Mouse (Mus musculus) bone marrow, adult 2 months (tissue): ENCODE measurements around the gene Shc2. TPM values are rescaled to one million over a fixed set of nuclear protein-coding genes. Genes with fewer than 3 reads are reported as not detected.

Source experiments
- H3K27ac ChIP-seq: fragments of 200-500 bp; 2 replicates; pipeline ENCODE4 v1.5.1; 2012; ENCODE audit warnings: low read depth, mild to moderate bottlenecking, control low read depth, inconsistent platforms, low read length; ENCODE audit not compliant: control insufficient read depth, poor library complexity, insufficient read depth
- H3K4me1 ChIP-seq: fragments of 200-500 bp; 2 replicates; pipeline ENCODE4 v1.6.1; 2011; ENCODE audit warnings: low read length; ENCODE audit not compliant: control insufficient read depth, insufficient read depth
- H3K4me3 ChIP-seq: fragments of 200-500 bp; replicated peaks from 2 replicates; pipeline ENCODE3; 2011; ENCODE audit warnings: mild to moderate bottlenecking, low read depth, low read length, control low read depth; ENCODE audit not compliant: control insufficient read depth
- CTCF ChIP-seq: fragments of 200-500 bp; IDR thresholded peaks from 2 replicates; pipeline ENCODE4 v1.5.1; 2011; ENCODE audit warnings: low read length, control low read depth; ENCODE audit not compliant: control insufficient read depth, insufficient read depth
- POLR2A ChIP-seq: fragments of 200-500 bp; IDR thresholded peaks from 2 replicates; pipeline ENCODE4 v1.6.1; 2011; ENCODE audit warnings: low read depth, mild to moderate bottlenecking, control low read depth, low read length, borderline replicate concordance; ENCODE audit not compliant: control insufficient read depth
- WGBS: fragments of 180-500 bp; shearing (Covaris S2); methylation state at CpG from one replicate; pipeline ENCODE4 v1.1.7; 2018; 5-methylcytosine and 5-hydroxymethylcytosine counted together
- polyA plus RNA-seq: library from polyadenylated mRNA; stranded (reverse); fragments of >200 nt; gene quantifications from 2 replicates; pipeline ENCODE4 v1.2.4, GENCODE M21; 2011; ENCODE audit warnings: low replicate concordance; ENCODE audit not compliant: missing spikeins, insufficient read depth, insufficient read length

The Shc2 gene
- polyA plus RNA-seq, 1 experiment, result 2.1 TPM

DNA sequence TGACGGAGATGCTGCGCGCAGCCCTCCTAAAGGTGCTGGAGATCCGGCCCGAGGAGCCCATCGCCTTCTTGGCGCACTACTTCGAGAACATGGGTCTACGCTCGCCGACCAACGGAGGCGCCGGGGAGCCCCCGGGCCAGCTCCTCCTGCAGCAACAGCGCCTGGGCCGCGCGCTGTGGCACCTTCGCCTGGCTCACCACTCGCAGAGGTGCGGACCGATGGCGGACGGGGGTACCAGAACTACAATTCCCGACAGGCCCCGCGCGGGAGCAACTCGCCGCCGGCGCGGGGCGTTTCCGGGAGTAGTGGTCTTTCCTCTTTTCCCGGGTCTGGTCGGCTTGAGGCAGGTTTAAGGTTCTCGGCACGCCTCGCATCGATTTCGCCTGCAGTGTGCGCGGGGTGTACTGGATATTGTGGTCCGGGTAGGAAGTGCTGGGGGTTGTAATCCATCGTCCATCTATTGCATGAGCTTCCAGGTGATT is 31.9 kb upstream of the Shc2 start:
- under 1% methylated on average over 47 of the region's 47 CpGs for WGBS
- Histone ChIP-seq H3K4me3 (peak overlapping the region; percentile 96), H3K4me1 (peaks cover 5% of the 10 kb centered on the region), H3K27ac (peak overlapping the region; percentile 84)
- TF ChIP-seq POLR2A (no peak), CTCF (no peak)

- H3K27ac ChIP-seq, result peak within 1 kb of the TSS; percentile 84
- WGBS, result under 1% methylated on average over 45 of the region's 45 CpGs
Measured at GRCm38 (mm10) chr10:79668771-79669575, 31.3 kb upstream of the Shc2 start, which contains the start of gene Tpgs1. Tpgs1 (plus strand) TSS chr10:79669369.

GRCm38 (mm10) chr10:79668076-79668475 is 30.4 kb upstream of the Shc2 start:
- WGBS, result 78% methylated on average over 5 of the region's 5 CpGs
- TF ChIP-seq POLR2A (no peak), CTCF (no peak)

More at GRCm38 (mm10) chr10:79668771-79669575, 31.3 kb upstream of the Shc2 start, which contains the start of gene Tpgs1:
- Histone ChIP-seq H3K4me1 (peaks cover 5% of the 10 kb centered on the region), H3K4me3 (peak within 1 kb of the TSS; percentile 96)
- TF ChIP-seq CTCF, result peak; percentile 52; the same call in 1 of the 2 replicates
- TF ChIP-seq POLR2A, result peak; percentile 74; the same call in 1 of the 2 replicates

DNA sequence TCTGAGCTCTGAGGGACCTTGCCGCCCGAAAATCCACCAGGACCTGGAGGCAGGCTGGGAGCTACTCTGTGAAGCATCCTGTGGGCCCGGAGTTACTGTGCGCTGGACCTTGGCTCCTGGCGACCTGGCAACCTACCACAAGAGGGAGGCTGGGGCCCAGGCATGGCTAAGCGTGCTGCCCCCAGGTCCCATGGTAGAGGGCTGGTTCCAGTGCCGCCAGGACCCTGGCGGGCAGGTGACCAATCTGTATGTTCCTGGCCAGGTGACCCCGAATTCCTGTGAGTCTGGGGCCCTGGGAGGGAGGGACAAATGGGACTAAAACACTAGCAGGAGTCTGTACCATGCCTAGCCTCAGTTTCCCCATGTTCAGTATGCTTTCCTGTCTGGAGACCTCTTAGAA is 28.8 kb upstream of the Shc2 start:
- Histone ChIP-seq H3K27ac (no peak overlapping the region), H3K4me1 (peaks cover 5% of the 10 kb centered on the region), H3K4me3 (no peak overlapping the region)
- TF ChIP-seq POLR2A (no peak), CTCF (no peak)
- 75% methylated on average over 9 of the region's 9 CpGs for WGBS

More at GRCm38 (mm10) chr10:79668076-79668475, 30.4 kb upstream of the Shc2 start:
- H3K4me3 ChIP-seq, result no peak overlapping the region
- peaks cover 5% of the 10 kb centered on the region for H3K4me1 ChIP-seq
- H3K27ac ChIP-seq, result no peak overlapping the region

DNA sequence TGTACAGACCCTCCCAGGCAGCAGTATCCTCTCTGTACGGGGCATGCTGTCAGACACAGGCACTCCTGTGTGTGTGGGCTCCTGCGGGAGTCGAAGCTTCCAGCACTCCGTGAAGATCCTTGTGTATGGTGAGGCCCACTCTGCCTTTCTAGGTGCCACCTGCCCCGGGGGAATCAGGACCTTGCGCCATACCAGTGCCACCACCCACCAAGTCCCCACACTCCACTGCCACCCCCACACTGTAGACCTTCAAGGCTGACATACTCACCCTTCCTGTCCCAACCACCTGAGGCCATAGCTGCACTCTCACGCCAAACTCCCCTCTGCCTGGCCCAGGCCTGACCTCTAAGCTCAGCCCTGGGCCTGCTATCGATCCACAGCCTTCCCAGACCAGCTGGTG is 27.3 kb upstream of the Shc2 start:
- Histone ChIP-seq H3K27ac (no peak overlapping the region), H3K4me3 (no peak overlapping the region), H3K4me1 (peaks cover under 1% of the 10 kb centered on the region)
- TF ChIP-seq CTCF (no peak), POLR2A (no peak)
- WGBS, result 79% methylated on average over 8 of the region's 8 CpGs

- Histone ChIP-seq H3K27ac (no peak within 1 kb of the TSS), H3K4me1 (no peaks in the 10 kb centered on the region), H3K4me3 (no peak within 1 kb of the TSS)
- TF ChIP-seq POLR2A (no peak), CTCF (peak; percentile 90)
- WGBS, result 19% methylated on average over 13 of the region's 13 CpGs
Measured at GRCm38 (mm10) chr10:79664131-79664665, 26.5 kb upstream of the Shc2 start, which contains the start of gene Madcam1. Madcam1 (plus strand) TSS chr10:79664559.

- Histone ChIP-seq H3K4me1 (no peaks in the 10 kb centered on the region), H3K27ac (no peak overlapping the region), H3K4me3 (no peak overlapping the region)
- TF ChIP-seq POLR2A (no peak), CTCF (no peak)
- WGBS, result 52% methylated on average over 3 of the region's 3 CpGs
Measured at GRCm38 (mm10) chr10:79661861-79662260, 24.1 kb upstream of the Shc2 start.

- 80% methylated on average over 2 of the region's 2 CpGs for WGBS
- H3K27ac ChIP-seq, result no peak overlapping the region
- TF ChIP-seq POLR2A, result no peak
- TF ChIP-seq CTCF, result 0 out of 2 replicates have a peak, but pooled peaks have one; percentile 8
- no peak overlapping the region for H3K4me3 ChIP-seq
- no peaks in the 10 kb centered on the region for H3K4me1 ChIP-seq
Measured at GRCm38 (mm10) chr10:79660298-79660697, 22.6 kb upstream of the Shc2 start.
